Mouse (Mus musculus): Measurements from ENCODE around the gene Degs2. TPM values are rescaled to one million over a fixed set of nuclear protein-coding genes. Genes with fewer than 3 reads are reported as not detected.
"Not testable (repeated sequence)": the region's sequence is repeated elsewhere in the genome, so short reads cannot be mapped to it uniquely, and the experiment has no call there.

The Degs2 gene
- polyA plus RNA-seq, 1 experiment from 2014 or later = 2.6 TPM

- no peaks in the 10 kb centered on the region for H3K36me3 ChIP-seq
- no peak overlapping the region for H3K4me2 ChIP-seq
- no peaks in the 10 kb centered on the region for H3K4me1 ChIP-seq (replicated peaks)
- ATAC-seq (ENCODE audit: low read depth) = no peak
- H3K27me3 ChIP-seq = no peaks in the 10 kb centered on the region
- no peak overlapping the region for H3K27ac ChIP-seq (replicated peaks)
- WGBS = 89% methylated on average over 3 of the region's 3 CpGs
- no peak overlapping the region for H3K9ac ChIP-seq
- no peak overlapping the region for H3K4me3 ChIP-seq
- no peaks in the 10 kb centered on the region for H3K9me3 ChIP-seq
These were observed 16.4 kb upstream of the Degs2 start for GRCm38 (mm10) chr12:108718485-108718884.

- 82% methylated on average over 5 of the region's 5 CpGs for WGBS
- H3K4me1 ChIP-seq (replicated peaks) = no peaks in the 10 kb centered on the region
These were observed 13.7 kb upstream of the Degs2 start for GRCm38 (mm10) chr12:108715854-108716253.

GRCm38 (mm10) chr12:108713972-108714371, 11.9 kb upstream of the Degs2 start:
- H3K9me3 ChIP-seq; H3K4me1 ChIP-seq (replicated peaks); ATAC-seq (ENCODE audit: low read depth); H3K36me3 ChIP-seq; H3K4me2 ChIP-seq; H3K4me3 ChIP-seq; H3K27me3 ChIP-seq; H3K27ac ChIP-seq (replicated peaks); H3K9ac ChIP-seq: not testable (repeated sequence)
- 95% methylated on average over 14 of the region's 14 CpGs for WGBS

More at GRCm38 (mm10) chr12:108715854-108716253, 13.7 kb upstream of the Degs2 start:
- Histone ChIP-seq H3K27ac (replicated peaks) (no peak overlapping the region), H3K4me3 (no peak overlapping the region), H3K9me3 (no peaks in the 10 kb centered on the region), H3K9ac (no peak overlapping the region), H3K36me3 (no peaks in the 10 kb centered on the region), H3K4me2 (no peak overlapping the region), H3K27me3 (no peaks in the 10 kb centered on the region)
- ATAC-seq (ENCODE audit: low read depth) = no peak

GRCm38 (mm10) chr12:108712481-108712880, 10.4 kb upstream of the Degs2 start:
- Histone ChIP-seq H3K9me3 (no peaks in the 10 kb centered on the region), H3K27ac (replicated peaks) (no peak overlapping the region), H3K4me3 (no peak overlapping the region), H3K27me3 (no peaks in the 10 kb centered on the region), H3K36me3 (no peaks in the 10 kb centered on the region), H3K4me2 (no peak overlapping the region), H3K4me1 (replicated peaks) (no peaks in the 10 kb centered on the region), H3K9ac (no peak overlapping the region)
- 84% methylated on average over 4 of the region's 4 CpGs for WGBS
- no peak for ATAC-seq (ENCODE audit: low read depth)

GRCm38 (mm10) chr12:108710861-108711615, 8.9 kb upstream of the Degs2 start:
- H3K4me2 ChIP-seq = no peak overlapping the region
- WGBS = 81% methylated on average over 9 of the region's 9 CpGs
- ATAC-seq (ENCODE audit: low read depth) = no peak

GRCm38 (mm10) chr12:108709964-108710765, 8.1 kb upstream of the Degs2 start:
- Histone ChIP-seq H3K27ac (replicated peaks) (no peak overlapping the region), H3K4me1 (replicated peaks) (no peaks in the 10 kb centered on the region), H3K27me3 (no peaks in the 10 kb centered on the region), H3K4me2 (no peak overlapping the region), H3K9me3 (no peaks in the 10 kb centered on the region), H3K4me3 (no peak overlapping the region), H3K9ac (no peak overlapping the region), H3K36me3 (no peaks in the 10 kb centered on the region)
- WGBS = 81% methylated on average over 6 of the region's 6 CpGs
- no peak for ATAC-seq (ENCODE audit: low read depth)

More at GRCm38 (mm10) chr12:108710861-108711615, 8.9 kb upstream of the Degs2 start:
- no peaks in the 10 kb centered on the region for H3K4me1 ChIP-seq (replicated peaks)
- no peaks in the 10 kb centered on the region for H3K9me3 ChIP-seq
- H3K27me3 ChIP-seq = no peaks in the 10 kb centered on the region
- no peak overlapping the region for H3K4me3 ChIP-seq
- no peak overlapping the region for H3K27ac ChIP-seq (replicated peaks)
- H3K9ac ChIP-seq = no peak overlapping the region
- H3K36me3 ChIP-seq = no peaks in the 10 kb centered on the region

GRCm38 (mm10) chr12:108709386-108709785, 7.3 kb upstream of the Degs2 start:
- Histone ChIP-seq H3K4me1 (replicated peaks) (no peaks in the 10 kb centered on the region), H3K27ac (replicated peaks) (no peak overlapping the region), H3K9me3 (no peaks in the 10 kb centered on the region), H3K9ac (no peak overlapping the region), H3K36me3 (no peaks in the 10 kb centered on the region), H3K4me2 (no peak overlapping the region), H3K4me3 (no peak overlapping the region), H3K27me3 (no peaks in the 10 kb centered on the region)
- ATAC-seq (ENCODE audit: low read depth) = no peak
- 83% methylated on average over 6 of the region's 6 CpGs for WGBS

GRCm38 (mm10) chr12:108706129-108706528, 4.0 kb upstream of the Degs2 start:
- no peak for ATAC-seq (ENCODE audit: low read depth)
- Histone ChIP-seq H3K27ac (replicated peaks) (no peak overlapping the region), H3K27me3 (peaks cover 31% of the 10 kb centered on the region), H3K4me2 (no peak overlapping the region), H3K9ac (no peak overlapping the region), H3K36me3 (no peaks in the 10 kb centered on the region), H3K9me3 (no peaks in the 10 kb centered on the region), H3K4me1 (replicated peaks) (peaks cover 11% of the 10 kb centered on the region), H3K4me3 (no peak overlapping the region)
- 46% methylated on average over 7 of the region's 7 CpGs for WGBS

- no peak overlapping the region for H3K4me2 ChIP-seq
- H3K4me3 ChIP-seq = no peak overlapping the region
- no peak for ATAC-seq (ENCODE audit: low read depth)
- H3K9me3 ChIP-seq = no peaks in the 10 kb centered on the region
- peaks cover 11% of the 10 kb centered on the region for H3K4me1 ChIP-seq (replicated peaks)
- H3K9ac ChIP-seq = no peak overlapping the region
- 85% methylated on average over 6 of the region's 6 CpGs for WGBS
- no peak overlapping the region for H3K27ac ChIP-seq (replicated peaks)
- no peaks in the 10 kb centered on the region for H3K36me3 ChIP-seq
- peaks cover 37% of the 10 kb centered on the region for H3K27me3 ChIP-seq
These were observed 3.4 kb upstream of the Degs2 start for GRCm38 (mm10) chr12:108705486-108705885.

- no peaks in the 10 kb centered on the region for H3K9me3 ChIP-seq
- H3K27ac ChIP-seq (replicated peaks) = no peak overlapping the region
- no peak for ATAC-seq (ENCODE audit: low read depth)
- peaks cover 38% of the 10 kb centered on the region for H3K27me3 ChIP-seq
- 61% methylated on average over 2 of the region's 2 CpGs for WGBS
- H3K36me3 ChIP-seq = no peaks in the 10 kb centered on the region
- H3K4me3 ChIP-seq = no peak overlapping the region
- H3K4me2 ChIP-seq = no peak overlapping the region
- no peak overlapping the region for H3K9ac ChIP-seq
- H3K4me1 ChIP-seq (replicated peaks) = peaks cover 11% of the 10 kb centered on the region
These were observed 894 bp downstream of the Degs2 start for GRCm38 (mm10) chr12:108701221-108701620.

- Histone ChIP-seq H3K4me1 (replicated peaks) (peaks cover 11% of the 10 kb centered on the region), H3K9me3 (no peaks in the 10 kb centered on the region), H3K9ac (no peak overlapping the region), H3K27ac (replicated peaks) (no peak overlapping the region), H3K4me3 (no peak overlapping the region), H3K36me3 (no peaks in the 10 kb centered on the region), H3K4me2 (no peak overlapping the region), H3K27me3 (peaks cover 38% of the 10 kb centered on the region)
- ATAC-seq (ENCODE audit: low read depth) = no peak
- 81% methylated on average over 5 of the region's 5 CpGs for WGBS
These were observed 2.1 kb downstream of the Degs2 start for GRCm38 (mm10) chr12:108700037-108700436.

- peaks cover 38% of the 10 kb centered on the region for H3K27me3 ChIP-seq
- H3K4me1 ChIP-seq (replicated peaks) = peaks cover 11% of the 10 kb centered on the region
- no peak overlapping the region for H3K9ac ChIP-seq
- no peak overlapping the region for H3K4me2 ChIP-seq
- no peak overlapping the region for H3K4me3 ChIP-seq
- no peak overlapping the region for H3K27ac ChIP-seq (replicated peaks)
- no peaks in the 10 kb centered on the region for H3K9me3 ChIP-seq
- no peak for ATAC-seq (ENCODE audit: low read depth)
- 78% methylated on average over 10 of the region's 10 CpGs for WGBS
- H3K36me3 ChIP-seq = no peaks in the 10 kb centered on the region
These were observed 2.5 kb downstream of the Degs2 start for GRCm38 (mm10) chr12:108699576-108699975.

All from neural tube, embryonic 13.5 days (tissue).